Mouse (Mus musculus): ENCODE data around the gene Abcg8.

DNA sequence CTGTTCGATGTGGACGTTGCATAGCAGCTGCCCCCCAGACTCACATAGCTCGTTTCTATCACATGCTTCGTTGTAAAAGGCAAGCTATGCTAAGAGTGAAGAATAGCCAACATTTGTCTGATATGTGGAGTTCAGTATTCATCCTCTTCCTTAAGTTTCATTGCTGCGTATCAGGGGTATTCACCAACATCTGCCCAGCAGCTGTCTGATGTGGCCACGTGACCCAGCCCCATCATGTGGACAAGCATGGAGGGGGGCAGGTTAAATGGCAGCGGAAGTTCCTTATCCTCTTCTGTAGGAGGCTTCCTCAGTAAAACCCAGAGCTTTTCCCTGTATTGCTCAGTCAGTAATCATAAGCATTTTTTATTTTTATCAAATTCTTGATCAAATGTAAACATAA, 18.3 kb upstream of the Abcg8 start:
- TF ChIP-seq CTCF (IDR thresholded peaks at IDR 0.05; ENCODE audit: control insufficient read depth, insufficient read depth, insufficient read length) (no peak), MYOG (IDR thresholded peaks at IDR 0.05; ENCODE audit: control insufficient read depth, extremely low read depth, insufficient read length) (no peak), USF1 (IDR thresholded peaks at IDR 0.05; ENCODE audit: low read depth) (peak; percentile 38), CEBPB (IDR thresholded peaks at IDR 0.05; ENCODE audit: low read depth) (no peak), MYOD1 (IDR thresholded peaks at IDR 0.05; ENCODE audit: control insufficient read depth, insufficient read length, low read depth) (no peak)
